Mouse (Mus musculus) stomach, postnatal 0 days (tissue): ENCODE measurements around the gene Syt8. TPM values are rescaled to one million over a fixed set of nuclear protein-coding genes. Genes with fewer than 3 reads are reported as not detected.

Source experiments
- ATAC-seq: fragments of 200-750 bp; cut with Nextera tagmentation; 2 replicates; pipeline ENCODE4 v1.8.0; 2017; ENCODE audit not compliant: low FRiP score, low TSS enrichment
- DNase-seq: peaks from one replicate; pipeline ENCODE4 v3.0.0-alpha.2; 2016; ENCODE audit warnings: low spot score
- H3K27ac ChIP-seq: fragments of 300-500 bp; sonication (generic); replicated peaks from 2 replicates; pipeline ENCODE4 v1.5.1; 2014; ENCODE audit warnings: mild to moderate bottlenecking, control low read depth
- H3K27me3 ChIP-seq: fragments of 300-500 bp; sonication (generic); 2 replicates; pipeline ENCODE4 v1.6.1; 2014; ENCODE audit warnings: low read length; ENCODE audit not compliant: control insufficient read depth, insufficient read depth
- H3K36me3 ChIP-seq: fragments of 300-500 bp; sonication (generic); 2 replicates; pipeline ENCODE4 v1.6.1; 2014; ENCODE audit warnings: low read length, mixed read lengths; ENCODE audit not compliant: control insufficient read depth, insufficient read depth
- H3K4me1 ChIP-seq: fragments of 300-500 bp; sonication (generic); replicated peaks from 2 replicates; pipeline ENCODE4 v1.6.1; 2014; ENCODE audit warnings: antibody characterized with exemption; ENCODE audit not compliant: control insufficient read depth, insufficient read depth
- H3K4me2 ChIP-seq: fragments of 300-500 bp; sonication (generic); replicated peaks from 2 replicates; pipeline ENCODE4 v1.6.1; 2014; ENCODE audit warnings: low read depth, mild to moderate bottlenecking, control low read depth, moderate library complexity
- H3K4me3 ChIP-seq: fragments of 300-500 bp; sonication (generic); 2 replicates; pipeline ENCODE4 v1.5.1; 2014; ENCODE audit warnings: low read depth, low read length, control low read depth
- H3K9ac ChIP-seq: fragments of 300-500 bp; sonication (generic); 2 replicates; pipeline ENCODE4 v1.6.1; 2014; ENCODE audit warnings: mild to moderate bottlenecking, low read length, control low read depth, mixed read lengths
- H3K9me3 ChIP-seq: fragments of 300-500 bp; sonication (generic); 2 replicates; pipeline ENCODE4 v1.6.1; 2016; ENCODE audit warnings: low read length; ENCODE audit not compliant: control insufficient read depth
- CTCF ChIP-seq: IDR thresholded peaks from 2 replicates; pipeline ENCODE4 v1.5.1; 2016; ENCODE audit warnings: antibody characterized with exemption, low read depth, mild to moderate bottlenecking, moderate library complexity
- EP300 ChIP-seq: optimal IDR thresholded peaks from 2 replicates; pipeline ENCODE3; 2016; ENCODE audit warnings: antibody characterized with exemption
- WGBS: fragments of 180-500 bp; shearing (Covaris S2); extraction: QIAGEN DNeasy Blood & Tissue Kit; methylation state at CpG from one replicate; pipeline ENCODE4 v1.1.7; 2014; 5-methylcytosine and 5-hydroxymethylcytosine counted together
- polyA plus RNA-seq: library from polyadenylated mRNA; unstranded; fragments of >200 nt; fragmentation: Nextera tagmentation; extraction: Ambion mirVana; gene quantifications from 2 replicates; pipeline ENCODE4 v1.2.1, GENCODE M21; 2015

The Syt8 gene
- polyA plus RNA-seq, 1 experiment from 2014 or later, result 70.7 TPM

DNA sequence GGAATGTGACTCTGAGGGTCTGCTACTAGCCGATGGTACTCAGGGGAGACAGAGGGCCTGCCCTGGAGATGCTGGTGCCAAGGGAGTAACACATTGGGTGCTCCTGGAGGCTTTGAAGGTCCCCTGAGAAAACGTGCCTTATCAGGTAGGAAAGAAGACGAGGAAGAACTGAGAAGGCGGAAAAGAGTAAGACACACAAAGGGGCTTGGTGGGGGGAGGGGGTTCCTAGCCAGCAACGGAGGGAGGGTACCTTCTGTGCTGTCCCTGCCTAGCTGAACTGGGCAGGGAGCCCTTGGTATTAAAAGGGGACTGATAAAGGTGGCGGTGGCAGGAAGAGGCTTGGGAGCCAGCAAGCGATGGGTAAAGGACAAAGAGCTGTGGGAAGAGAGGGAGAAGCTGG is 41.0 kb downstream of the Syt8 start:
- Histone ChIP-seq H3K36me3 (no peaks in the 10 kb centered on the region; the same call in 1 of the 2 replicates), H3K4me2 (peak overlapping the region; percentile 60), H3K9ac (peak overlapping the region; percentile 82), H3K9me3 (no peaks in the 10 kb centered on the region), H3K27me3 (no peaks in the 10 kb centered on the region), H3K4me1 (peaks cover 4% of the 10 kb centered on the region), H3K27ac (peak overlapping the region; percentile 97), H3K4me3 (peak overlapping the region; percentile 51)
- ATAC-seq (no peak), DNase-seq (no peak)
- TF ChIP-seq CTCF (no peak), EP300 (no peak)
- 48% methylated on average over 7 of the region's 7 CpGs for WGBS

DNA sequence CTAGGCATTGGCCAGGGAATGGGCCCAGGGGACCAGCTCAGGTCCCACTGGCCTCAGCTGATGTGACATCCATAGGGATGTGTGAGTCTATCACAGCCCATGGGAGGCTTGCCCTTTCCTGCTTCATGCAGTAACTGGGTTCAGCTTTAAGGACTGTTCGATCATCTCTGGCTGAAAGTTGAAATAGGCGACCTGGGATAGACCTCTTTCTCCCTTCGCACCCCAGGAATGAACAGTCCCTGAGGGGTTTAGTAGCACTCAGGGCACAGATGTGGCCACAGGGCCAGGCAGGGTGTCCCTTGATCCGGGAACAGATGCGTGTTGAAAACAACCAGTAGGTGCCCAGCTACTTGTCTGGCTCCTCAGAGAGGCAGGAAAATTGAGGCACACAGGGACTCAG is 41.6 kb downstream of the Syt8 start:
- DNase-seq (no peak), ATAC-seq (no peak)
- no peaks in the 10 kb centered on the region for H3K9me3 ChIP-seq
- H3K27me3 ChIP-seq, result no peaks in the 10 kb centered on the region
- H3K4me1 ChIP-seq, result peaks cover 7% of the 10 kb centered on the region
- H3K4me2 ChIP-seq, result peak overlapping the region; percentile 60
- 76% methylated on average over 5 of the region's 5 CpGs for WGBS
- H3K36me3 ChIP-seq, result no peaks in the 10 kb centered on the region; the same call in 1 of the 2 replicates
- no peak for TF ChIP-seq CTCF
- no peak for TF ChIP-seq EP300
- peak overlapping the region; percentile 51 for H3K4me3 ChIP-seq
- H3K27ac ChIP-seq, result peak overlapping the region; percentile 97
- peak overlapping the region; percentile 82 for H3K9ac ChIP-seq

DNA sequence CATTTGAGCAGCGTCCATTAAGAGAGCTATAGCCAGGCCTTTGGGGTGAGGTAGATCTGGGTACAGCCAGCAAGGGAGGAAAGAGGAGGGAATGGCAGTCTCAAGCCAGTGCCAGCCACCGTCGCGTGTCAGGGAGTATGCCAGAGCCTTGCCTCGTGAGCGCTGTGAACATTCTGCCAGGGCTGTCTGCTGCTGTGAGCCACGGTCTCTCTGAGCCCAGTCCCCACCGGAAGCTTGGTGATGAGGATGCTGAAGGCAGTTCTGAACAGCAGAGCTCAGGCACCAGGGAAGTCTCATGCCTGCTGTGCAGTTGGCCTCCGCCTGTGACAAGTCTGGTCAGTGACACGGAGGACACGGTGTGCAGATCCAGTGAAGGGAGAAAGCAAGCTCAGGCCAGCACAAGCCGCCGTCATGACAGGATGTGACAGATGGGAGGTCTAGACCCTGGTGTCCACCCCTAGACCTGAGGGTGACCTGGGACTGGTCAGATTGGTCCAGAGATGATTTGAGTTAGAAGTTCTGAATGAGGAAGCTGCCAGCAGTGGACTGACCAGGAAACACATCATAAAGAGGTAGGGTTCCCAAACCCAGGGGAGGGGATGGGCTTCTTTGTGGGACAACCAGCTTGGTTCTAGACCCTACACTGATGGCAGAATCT is 42.3 kb downstream of the Syt8 start:
- WGBS, result 50% methylated on average over 13 of the region's 13 CpGs
- no peak for DNase-seq
- no peak for TF ChIP-seq CTCF
- no peak for TF ChIP-seq EP300
- no peaks in the 10 kb centered on the region; the same call in 1 of the 2 replicates for H3K36me3 ChIP-seq
- H3K4me1 ChIP-seq, result peaks cover 10% of the 10 kb centered on the region
- peak overlapping the region; percentile 51 for H3K4me3 ChIP-seq
- ATAC-seq, result no peak
- peak overlapping the region; percentile 97 for H3K27ac ChIP-seq
- H3K27me3 ChIP-seq, result no peaks in the 10 kb centered on the region
- peak overlapping the region; percentile 60 for H3K4me2 ChIP-seq
- H3K9ac ChIP-seq, result peak overlapping the region; percentile 82
- no peaks in the 10 kb centered on the region for H3K9me3 ChIP-seq

DNA sequence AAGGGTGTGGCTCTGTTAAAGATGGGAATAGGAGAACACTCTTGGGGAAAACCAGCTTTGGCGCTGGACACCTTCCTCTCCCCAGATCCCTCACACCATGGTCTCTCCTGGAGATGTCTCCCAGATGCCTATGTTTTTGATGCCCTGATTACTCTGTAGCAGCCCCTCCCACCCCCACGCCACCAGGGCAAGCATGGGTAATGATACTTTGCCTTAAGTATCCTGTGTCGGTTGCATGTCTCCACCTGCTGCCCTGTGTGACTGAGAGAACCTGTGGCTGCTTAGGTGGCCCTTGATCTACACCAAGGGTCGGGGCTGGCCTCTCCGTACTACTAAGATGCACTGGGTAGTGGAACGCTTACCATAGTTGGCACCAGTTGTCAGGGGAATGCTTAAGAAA is 43.4 kb downstream of the Syt8 start:
- Histone ChIP-seq H3K4me3 (peak overlapping the region; percentile 51), H3K4me1 (peaks cover 10% of the 10 kb centered on the region), H3K27ac (peak overlapping the region; percentile 97), H3K9me3 (no peaks in the 10 kb centered on the region), H3K9ac (peak overlapping the region; percentile 82), H3K4me2 (peak overlapping the region; percentile 60), H3K36me3 (no peaks in the 10 kb centered on the region; the same call in 1 of the 2 replicates), H3K27me3 (no peaks in the 10 kb centered on the region)
- no peak for TF ChIP-seq EP300
- TF ChIP-seq CTCF, result no peak
- ATAC-seq (no peak), DNase-seq (no peak)
- WGBS, result 57% methylated on average over 6 of the region's 6 CpGs

DNA sequence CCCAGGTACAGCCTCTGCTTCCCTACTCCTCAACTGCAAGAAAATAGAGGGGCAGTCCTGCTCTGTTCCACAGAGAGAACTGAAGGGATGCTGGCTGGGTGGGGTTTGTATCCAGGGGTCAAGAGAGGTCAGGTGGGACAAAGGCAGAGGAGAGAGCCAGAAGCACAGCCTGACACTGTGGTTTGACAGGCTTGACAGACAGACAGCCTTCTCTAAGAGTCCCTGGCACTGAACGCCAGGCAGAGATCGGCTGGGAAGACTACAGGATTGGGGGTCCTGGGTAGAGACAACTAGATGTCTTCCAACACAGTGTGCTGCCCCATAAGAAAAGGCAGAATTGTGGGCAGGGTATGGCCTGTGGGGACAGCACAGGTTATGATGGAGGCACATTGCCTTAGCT is 43.9 kb downstream of the Syt8 start:
- peaks cover 10% of the 10 kb centered on the region for H3K4me1 ChIP-seq
- peak overlapping the region; percentile 82 for H3K9ac ChIP-seq
- ATAC-seq (no peak), DNase-seq (no peak)
- no peak for TF ChIP-seq EP300
- TF ChIP-seq CTCF, result no peak
- no peaks in the 10 kb centered on the region for H3K27me3 ChIP-seq
- peak overlapping the region; percentile 60 for H3K4me2 ChIP-seq
- H3K27ac ChIP-seq, result peak overlapping the region; percentile 97
- no peaks in the 10 kb centered on the region for H3K9me3 ChIP-seq
- peak overlapping the region; percentile 51 for H3K4me3 ChIP-seq
- 62% methylated on average over 2 of the region's 2 CpGs for WGBS
- peaks cover under 1% of the 10 kb centered on the region; the same call in 1 of the 2 replicates for H3K36me3 ChIP-seq

DNA sequence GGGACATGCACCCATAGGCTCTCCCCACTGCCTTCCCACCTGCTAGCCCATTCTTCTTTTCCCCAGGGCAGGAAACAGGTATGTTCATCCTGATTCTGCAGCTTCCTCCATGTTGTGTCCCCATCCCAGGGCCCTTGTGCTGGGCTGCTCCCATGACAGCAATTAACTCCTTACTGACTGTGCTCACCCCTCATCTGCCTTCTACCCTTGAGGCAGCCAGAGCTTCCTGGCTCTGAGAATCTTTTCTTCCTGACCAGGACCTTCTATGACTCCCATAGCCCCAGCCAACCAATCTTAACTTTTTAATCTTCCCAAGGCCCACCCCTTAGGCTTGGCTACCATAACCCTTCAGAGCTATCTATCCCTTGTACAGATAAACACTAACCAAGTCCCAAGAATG is 44.7 kb downstream of the Syt8 start:
- H3K27ac ChIP-seq, result peak overlapping the region; percentile 97
- no peak overlapping the region; the same call in 1 of the 2 replicates for H3K4me3 ChIP-seq
- peaks cover 10% of the 10 kb centered on the region for H3K4me1 ChIP-seq
- peak overlapping the region; percentile 82 for H3K9ac ChIP-seq
- DNase-seq (no peak), ATAC-seq (no peak)
- H3K4me2 ChIP-seq, result peak overlapping the region; percentile 60
- no peaks in the 10 kb centered on the region for H3K27me3 ChIP-seq
- TF ChIP-seq CTCF (no peak), EP300 (no peak)
- no peaks in the 10 kb centered on the region for H3K9me3 ChIP-seq
- peaks cover 2% of the 10 kb centered on the region; the same call in 1 of the 2 replicates for H3K36me3 ChIP-seq
